Mouse (Mus musculus) spleen, adult 12 weeks (tissue): ENCODE data around the gene Wdr4.
"Not testable (repeated sequence)": the region's sequence is repeated elsewhere in the genome, so short reads cannot be mapped to it uniquely, and the experiment has no call there.

Source experiments
- DNase-seq: peaks from one replicate; pipeline ENCODE4 v3.0.0; 2022; ENCODE audit warnings: low spot score

Gene Wdr4

GRCm38 (mm10) chr17:31535871-31536629, 16.3 kb upstream of the Wdr4 start:
- DNase-seq, result no peak

GRCm38 (mm10) chr17:31535358-31535757, 15.6 kb upstream of the Wdr4 start:
- no peak for DNase-seq

- not testable (repeated sequence) for DNase-seq
Measured at GRCm38 (mm10) chr17:31532331-31532730, 12.6 kb upstream of the Wdr4 start.

GRCm38 (mm10) chr17:31531441-31532158, 11.8 kb upstream of the Wdr4 start:
- DNase-seq, result no peak

- DNase-seq, result no peak
Measured at GRCm38 (mm10) chr17:31529314-31529713, 9.5 kb upstream of the Wdr4 start.

- DNase-seq, result no peak
Measured at GRCm38 (mm10) chr17:31525816-31526215, 6.0 kb upstream of the Wdr4 start.

- no peak for DNase-seq
Measured at GRCm38 (mm10) chr17:31525114-31525513, 5.3 kb upstream of the Wdr4 start.

GRCm38 (mm10) chr17:31521948-31522347, 2.2 kb upstream of the Wdr4 start:
- DNase-seq, result no peak

- no peak for DNase-seq
Measured at GRCm38 (mm10) chr17:31520895-31521294, 1.1 kb upstream of the Wdr4 start.

GRCm38 (mm10) chr17:31519344-31519945, 335 bp downstream of the Wdr4 start:
- DNase-seq, result no peak

GRCm38 (mm10) chr17:31514696-31515095, 5.1 kb downstream of the Wdr4 start:
- no peak for DNase-seq

GRCm38 (mm10) chr17:31512593-31512992, 7.2 kb downstream of the Wdr4 start:
- no peak for DNase-seq

GRCm38 (mm10) chr17:31511792-31512495, 7.8 kb downstream of the Wdr4 start:
- DNase-seq, result peak; percentile 81

GRCm38 (mm10) chr17:31510944-31511343, 8.8 kb downstream of the Wdr4 start:
- no peak for DNase-seq

GRCm38 (mm10) chr17:31506282-31506681, 13.5 kb downstream of the Wdr4 start:
- no peak for DNase-seq

GRCm38 (mm10) chr17:31505013-31505412, 14.8 kb downstream of the Wdr4 start:
- no peak for DNase-seq

- DNase-seq, result no peak
Measured at GRCm38 (mm10) chr17:31503936-31504335, 15.8 kb downstream of the Wdr4 start.

GRCm38 (mm10) chr17:31503337-31503736, 16.4 kb downstream of the Wdr4 start:
- DNase-seq, result no peak

- no peak for DNase-seq
Measured at GRCm38 (mm10) chr17:31502261-31502927, 17.4 kb downstream of the Wdr4 start.

GRCm38 (mm10) chr17:31500908-31501307, 18.9 kb downstream of the Wdr4 start:
- DNase-seq, result no peak

GRCm38 (mm10) chr17:31500416-31500815, 19.4 kb downstream of the Wdr4 start:
- DNase-seq, result no peak

GRCm38 (mm10) chr17:31499725-31500124, 20.1 kb downstream of the Wdr4 start:
- no peak for DNase-seq
